Mouse (Mus musculus): ENCODE data around the gene Phkg1.

DNA sequence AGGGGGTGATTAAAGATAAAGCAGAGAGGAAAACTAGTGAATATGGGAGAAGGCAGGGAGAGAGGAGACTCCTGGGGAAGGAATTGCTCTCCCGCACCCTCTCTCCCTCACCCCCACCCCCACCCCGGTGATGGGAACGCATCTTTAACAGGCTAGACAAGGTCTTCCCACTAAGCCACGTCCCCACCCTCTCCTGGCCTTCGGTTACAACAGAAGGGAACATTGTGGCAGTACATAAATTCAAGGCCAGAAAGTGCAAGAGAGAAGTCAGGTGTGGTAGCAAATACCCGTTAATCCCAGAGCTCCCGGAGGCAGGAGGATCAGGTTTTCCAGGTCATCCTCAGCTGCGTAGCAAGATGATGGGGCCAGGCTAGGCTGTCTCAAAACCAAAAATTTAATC, 21.0 kb upstream of the Phkg1 start:
- TF ChIP-seq CTCF (conservative IDR thresholded peaks at IDR 0.05; ENCODE audit: insufficient read depth, insufficient read length, low read depth, low read length) (no peak), POLR2A (IDR thresholded peaks at IDR 0.05; ENCODE audit: low read depth, low read length) (no peak)

All from kidney, adult 2 months (tissue).